Mouse (Mus musculus): ENCODE measurements around the gene Gm21961. TPM values are rescaled to one million over a fixed set of nuclear protein-coding genes. Genes with fewer than 3 reads are reported as not detected.
"Not testable (repeated sequence)": the region's sequence is repeated elsewhere in the genome, so short reads cannot be mapped to it uniquely, and the experiment has no call there.

Gene Gm21961
- polyA plus RNA-seq (2015; fragmentation: Nextera tagmentation; extraction: Ambion mirVana): not detected in 2 replicates

- Histone ChIP-seq H3K4me2 (replicated peaks) (no peak within 1 kb of the TSS), H3K9ac (no peak within 1 kb of the TSS), H3K36me3 (no peaks in the 10 kb centered on the region), H3K9me3 (replicated peaks) (no peaks in the 10 kb centered on the region), H3K27ac (replicated peaks) (no peak within 1 kb of the TSS), H3K27me3 (no peaks in the 10 kb centered on the region), H3K4me3 (replicated peaks) (no peak within 1 kb of the TSS), H3K4me1 (no peaks in the 10 kb centered on the region)
- 87% methylated on average over 5 of the region's 5 CpGs for WGBS
- ATAC-seq (ENCODE audit: insufficient number of reproducible peaks, low FRiP score, low TSS enrichment, low read depth): no peak
Observed at GRCm38 (mm10) chr15:65014804-65015203, at the start of gene Gm21961. Gm21961 (minus strand) TSS chr15:65014904.

DNA sequence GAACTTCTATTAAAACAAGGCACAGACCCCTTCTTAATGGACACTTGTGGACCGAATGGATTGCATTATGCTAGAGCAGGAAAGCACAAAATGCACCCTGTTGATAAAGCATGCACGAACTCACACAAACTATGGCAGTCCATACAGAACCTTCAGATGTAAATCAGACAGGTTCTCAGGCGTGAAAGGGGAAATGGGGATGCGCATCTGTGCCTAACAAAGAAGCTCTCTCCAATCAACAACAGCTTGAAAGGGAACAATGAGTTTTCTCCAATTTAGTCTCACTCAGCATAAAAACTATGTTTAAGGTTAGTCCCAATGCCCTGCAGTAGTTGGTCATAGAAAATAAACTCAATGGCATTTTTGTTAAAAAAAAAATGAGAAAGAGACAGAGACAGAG lies 27.3 kb upstream of the Gm21961 start:
- Histone ChIP-seq H3K9me3 (replicated peaks) (no peaks in the 10 kb centered on the region), H3K4me3 (replicated peaks) (no peak overlapping the region), H3K27me3 (no peaks in the 10 kb centered on the region), H3K27ac (replicated peaks) (no peak overlapping the region), H3K4me2 (replicated peaks) (no peak overlapping the region), H3K36me3 (no peaks in the 10 kb centered on the region), H3K9ac (no peak overlapping the region), H3K4me1 (no peaks in the 10 kb centered on the region)
- 67% methylated on average over 4 of the region's 4 CpGs for WGBS
- no peak for ATAC-seq (ENCODE audit: insufficient number of reproducible peaks, low FRiP score, low TSS enrichment, low read depth)

GRCm38 (mm10) chr15:65039216-65039615 lies 24.5 kb upstream of the Gm21961 start:
- ATAC-seq (ENCODE audit: insufficient number of reproducible peaks, low FRiP score, low TSS enrichment, low read depth); H3K4me3 ChIP-seq (replicated peaks): not testable (repeated sequence)

DNA sequence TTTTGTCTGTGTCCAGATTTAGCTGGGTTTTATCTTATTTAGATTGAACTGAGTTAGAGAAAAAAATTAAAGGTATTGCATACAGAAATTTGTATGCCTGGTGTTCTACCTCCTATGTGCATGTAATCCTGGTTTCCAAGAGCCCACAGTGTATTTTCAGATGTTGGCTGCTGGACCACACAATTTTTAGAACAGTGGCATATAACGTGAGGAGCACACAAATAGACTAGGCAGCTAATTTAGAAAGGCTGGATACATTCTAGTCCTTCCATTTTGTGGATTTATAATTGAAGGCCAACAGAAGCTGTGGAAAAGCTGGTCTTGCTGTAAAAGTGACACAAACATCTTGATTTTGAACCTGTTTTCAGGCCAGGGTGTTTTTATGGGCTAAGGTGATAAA lies 3.3 kb upstream of the Gm21961 start:
- Histone ChIP-seq H3K4me3 (replicated peaks) (no peak overlapping the region), H3K4me1 (no peaks in the 10 kb centered on the region), H3K27ac (replicated peaks) (no peak overlapping the region), H3K9ac (no peak overlapping the region), H3K36me3 (no peaks in the 10 kb centered on the region), H3K9me3 (replicated peaks) (no peaks in the 10 kb centered on the region), H3K4me2 (replicated peaks) (no peak overlapping the region), H3K27me3 (no peaks in the 10 kb centered on the region)
- no peak for ATAC-seq (ENCODE audit: insufficient number of reproducible peaks, low FRiP score, low TSS enrichment, low read depth)
- 72% methylated on average over 1 of the region's 1 CpGs for WGBS

More at GRCm38 (mm10) chr15:65039216-65039615, 24.5 kb upstream of the Gm21961 start:
- not testable (repeated sequence) for H3K4me2 ChIP-seq (replicated peaks); H3K9me3 ChIP-seq (replicated peaks); H3K36me3 ChIP-seq; H3K27ac ChIP-seq (replicated peaks); H3K27me3 ChIP-seq; H3K4me1 ChIP-seq; H3K9ac ChIP-seq

DNA sequence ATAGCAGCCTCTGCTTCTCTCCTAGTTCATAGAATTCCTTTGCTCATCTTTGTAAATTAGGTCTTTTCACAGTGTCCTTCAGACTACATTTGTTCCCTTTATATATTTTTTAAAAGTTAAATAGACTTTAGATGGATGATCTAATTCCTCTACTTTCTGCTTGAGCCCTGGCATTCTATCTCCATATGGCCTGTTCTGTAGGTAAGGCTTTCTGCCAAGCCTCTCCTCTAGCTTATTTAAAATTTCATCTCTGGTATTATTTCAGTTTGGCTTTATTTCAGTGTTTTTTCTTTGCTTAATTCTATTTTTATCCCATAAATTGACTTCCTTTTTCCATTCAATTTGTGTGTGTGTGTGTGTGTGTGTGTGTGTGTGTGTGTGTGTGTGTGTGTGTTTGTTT lies 8.5 kb downstream of the Gm21961 start:
- Histone ChIP-seq H3K4me1 (no peaks in the 10 kb centered on the region), H3K27me3 (no peaks in the 10 kb centered on the region), H3K27ac (replicated peaks) (no peak overlapping the region), H3K9ac (no peak overlapping the region), H3K4me3 (replicated peaks) (no peak overlapping the region), H3K4me2 (replicated peaks) (no peak overlapping the region), H3K9me3 (replicated peaks) (no peaks in the 10 kb centered on the region), H3K36me3 (no peaks in the 10 kb centered on the region)
- ATAC-seq (ENCODE audit: insufficient number of reproducible peaks, low FRiP score, low TSS enrichment, low read depth): no peak

- no peak for ATAC-seq (ENCODE audit: insufficient number of reproducible peaks, low FRiP score, low TSS enrichment, low read depth)
- WGBS: 75% methylated on average over 4 of the region's 4 CpGs
- H3K27ac ChIP-seq (replicated peaks): no peak overlapping the region
- H3K4me1 ChIP-seq: no peaks in the 10 kb centered on the region
- H3K4me3 ChIP-seq (replicated peaks): no peak overlapping the region
- no peaks in the 10 kb centered on the region for H3K9me3 ChIP-seq (replicated peaks)
- no peak overlapping the region for H3K9ac ChIP-seq
- H3K4me2 ChIP-seq (replicated peaks): no peak overlapping the region
- no peaks in the 10 kb centered on the region for H3K36me3 ChIP-seq
- no peaks in the 10 kb centered on the region for H3K27me3 ChIP-seq
Observed at GRCm38 (mm10) chr15:64994498-64994897, 20.2 kb downstream of the Gm21961 start.

DNA sequence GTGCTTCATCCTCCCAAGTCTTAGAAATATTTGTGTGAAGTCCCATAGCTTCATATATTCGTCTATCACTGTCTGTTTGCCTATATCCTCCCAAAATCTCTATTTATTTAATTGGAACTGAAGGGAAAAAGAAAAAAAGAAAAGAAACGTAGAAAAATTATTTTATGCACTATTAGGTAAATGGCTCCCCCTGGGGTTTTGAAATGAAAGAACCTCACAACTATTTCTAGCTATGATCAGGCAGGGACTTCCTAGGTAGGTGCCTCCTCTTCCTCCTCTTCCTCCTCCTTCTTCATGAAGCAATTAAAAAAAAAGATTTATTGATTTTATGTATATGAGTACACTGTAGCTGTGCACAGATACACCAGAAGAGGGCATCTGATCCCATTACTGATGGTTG lies 34.7 kb downstream of the Gm21961 start:
- H3K36me3 ChIP-seq: no peaks in the 10 kb centered on the region
- ATAC-seq (ENCODE audit: insufficient number of reproducible peaks, low FRiP score, low TSS enrichment, low read depth): no peak

DNA sequence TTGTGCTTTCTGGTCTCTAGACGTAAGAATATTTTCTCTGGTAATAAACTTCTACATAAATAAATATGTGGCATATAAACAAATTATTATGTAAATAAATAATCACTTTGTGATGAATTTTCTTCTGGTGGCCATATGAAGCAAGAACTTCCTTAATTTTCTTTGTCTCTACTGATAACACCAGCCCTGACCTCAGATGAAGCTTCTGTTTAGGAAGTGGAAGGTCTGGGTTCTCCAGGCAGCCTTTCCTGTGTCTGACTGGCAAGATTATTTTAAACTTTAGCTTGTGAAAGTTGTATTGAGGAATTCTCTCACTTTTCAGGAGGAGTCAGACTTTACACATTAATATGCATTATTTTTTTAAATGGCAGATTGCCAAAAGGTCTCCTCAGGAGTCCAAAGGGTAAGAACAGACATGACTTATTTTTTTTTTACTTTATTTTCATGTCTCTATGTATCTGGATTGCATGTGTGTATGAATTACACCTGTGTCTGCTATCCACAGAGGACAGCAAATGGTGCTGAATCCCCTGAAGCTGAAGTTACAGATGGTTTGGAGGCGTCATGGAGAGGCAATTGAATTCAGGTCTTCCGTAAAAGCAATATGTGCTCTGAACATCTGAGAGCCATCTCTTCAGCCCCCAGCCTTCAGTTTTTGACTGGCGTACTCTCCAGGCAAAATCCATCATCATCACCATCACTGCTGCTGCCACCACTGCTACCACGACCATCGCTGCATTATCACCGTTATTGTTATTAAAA lies 38.5 kb downstream of the Gm21961 start:
- ATAC-seq (ENCODE audit: insufficient number of reproducible peaks, low FRiP score, low TSS enrichment, low read depth): no peak

More for the DNA sequence above, 34.7 kb downstream of the Gm21961 start:
- H3K27me3 ChIP-seq: no peaks in the 10 kb centered on the region
- 61% methylated on average over 2 of the region's 2 CpGs for WGBS
- no peak overlapping the region for H3K27ac ChIP-seq (replicated peaks)
- H3K4me3 ChIP-seq (replicated peaks): no peak overlapping the region
- no peak overlapping the region for H3K9ac ChIP-seq
- no peaks in the 10 kb centered on the region for H3K4me1 ChIP-seq
- H3K4me2 ChIP-seq (replicated peaks): no peak overlapping the region
- no peaks in the 10 kb centered on the region for H3K9me3 ChIP-seq (replicated peaks)

More for the DNA sequence above, 38.5 kb downstream of the Gm21961 start:
- H3K4me1 ChIP-seq: no peaks in the 10 kb centered on the region
- H3K4me3 ChIP-seq (replicated peaks): no peak overlapping the region
- WGBS: 87% methylated on average over 7 of the region's 7 CpGs
- no peak overlapping the region for H3K9ac ChIP-seq
- no peaks in the 10 kb centered on the region for H3K9me3 ChIP-seq (replicated peaks)
- no peaks in the 10 kb centered on the region for H3K36me3 ChIP-seq
- no peaks in the 10 kb centered on the region for H3K27me3 ChIP-seq
- no peak overlapping the region for H3K27ac ChIP-seq (replicated peaks)
- no peak overlapping the region for H3K4me2 ChIP-seq (replicated peaks)

Other genes starting within 250 kb of the Gm21961 start
- not detected in 2 replicates for gene Gm21798, start 197.2 kb downstream of the Gm21961 start, polyA plus RNA-seq (2015; fragmentation: Nextera tagmentation; extraction: Ambion mirVana)